Mouse (Mus musculus) MEL-GATA-1-ER (cell line): ENCODE results near the gene Olfr96.
A peak's percentile ranks its signal among the peaks of the same experiment; 100 is the strongest.

ENCODE experiments used
- DNase-seq: peaks from one replicate; pipeline ENCODE4 v3.0.0-alpha.2; 2012; ENCODE audit warnings: low read depth; ENCODE audit errors: extremely low read depth

Olfr96 gene

DNA sequence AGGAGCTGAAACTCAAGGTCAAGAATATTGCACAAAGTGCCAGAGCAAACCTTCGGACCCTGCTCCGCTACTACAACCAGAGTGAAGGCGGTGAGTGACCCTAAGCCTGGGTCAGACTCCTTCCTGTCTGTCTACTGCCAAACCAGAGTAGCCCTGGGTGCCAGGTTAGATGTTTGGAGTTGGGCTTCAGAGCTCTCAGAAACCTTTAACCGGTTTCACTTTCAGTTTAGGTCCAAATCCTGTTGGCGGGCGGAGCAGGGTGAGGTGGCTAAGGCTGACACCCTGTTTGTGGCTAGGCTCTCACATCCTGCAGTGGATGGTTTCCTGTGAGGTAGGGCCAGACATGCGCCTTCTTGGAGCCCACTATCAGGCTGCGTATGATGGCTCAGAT, 50.8 kb downstream of the Olfr96 start:
- DNase-seq = peak; percentile 15

DNA sequence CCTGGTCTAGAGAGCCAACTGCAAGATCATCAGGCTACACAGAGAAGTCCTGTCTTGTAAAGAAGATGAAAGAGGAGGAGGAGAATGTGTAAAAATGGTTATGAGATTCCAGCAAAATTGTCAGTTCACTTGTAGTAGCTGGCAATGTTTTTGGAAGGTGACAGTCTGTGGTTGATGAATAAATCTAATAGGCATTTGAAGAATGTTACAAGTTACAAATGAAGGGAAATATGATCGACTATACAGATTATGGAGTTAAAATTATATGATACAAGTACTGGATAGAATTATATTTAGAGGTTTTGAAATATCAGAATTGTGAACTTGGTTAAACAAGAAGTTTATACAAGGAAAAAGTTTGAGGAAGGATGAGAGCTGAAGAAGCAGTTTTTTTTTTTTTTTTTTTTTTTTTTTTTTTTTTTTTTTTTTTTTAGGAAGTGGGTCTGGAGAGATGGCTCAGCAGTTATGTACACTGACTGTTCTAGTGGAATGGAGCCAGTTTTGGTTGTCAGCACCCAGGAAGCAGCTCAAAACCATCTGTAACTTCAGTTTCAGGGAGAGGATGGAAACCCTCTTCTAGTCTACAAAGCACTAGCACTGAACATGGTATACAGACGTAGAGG, 55.8 kb downstream of the Olfr96 start:
- no peak for DNase-seq
